Mouse (Mus musculus) lung, postnatal 10 days (tissue): ENCODE data around the gene Casc3.

Source experiments
- DNase-seq: peaks from one replicate; pipeline ENCODE4 v3.0.0; 2021

Casc3 gene

DNA sequence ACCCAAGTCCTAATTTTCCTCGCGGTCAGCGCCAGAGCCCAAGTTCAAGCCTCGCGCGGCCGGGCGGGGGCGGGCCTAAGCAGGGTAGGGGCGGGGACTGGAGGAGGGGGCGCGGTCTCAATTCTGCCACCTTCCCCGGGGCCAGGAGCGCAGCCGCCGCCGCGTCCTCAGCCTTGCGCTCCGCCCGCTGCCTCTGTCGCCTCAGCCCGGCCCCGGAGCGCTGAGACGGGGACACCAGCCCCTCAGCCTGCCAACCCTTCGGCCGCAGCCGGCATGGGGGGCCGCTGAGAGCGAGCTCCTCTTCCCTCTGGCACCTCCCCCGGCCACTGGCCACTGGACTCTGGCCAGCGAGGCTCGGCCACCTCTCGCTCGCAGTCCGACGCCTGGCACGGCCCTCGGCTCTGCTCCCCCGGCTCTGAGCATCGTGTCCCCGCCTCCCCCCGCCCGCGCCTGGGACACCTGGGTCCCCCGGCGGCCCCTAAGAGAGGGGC is 32.0 kb downstream of the Casc3 start, which contains the start of gene Rapgefl1:
TSS of gene Rapgefl1 (plus strand) at position 135 of the 491 bp plus-strand sequence.
- peak; percentile 89 for DNase-seq

DNA sequence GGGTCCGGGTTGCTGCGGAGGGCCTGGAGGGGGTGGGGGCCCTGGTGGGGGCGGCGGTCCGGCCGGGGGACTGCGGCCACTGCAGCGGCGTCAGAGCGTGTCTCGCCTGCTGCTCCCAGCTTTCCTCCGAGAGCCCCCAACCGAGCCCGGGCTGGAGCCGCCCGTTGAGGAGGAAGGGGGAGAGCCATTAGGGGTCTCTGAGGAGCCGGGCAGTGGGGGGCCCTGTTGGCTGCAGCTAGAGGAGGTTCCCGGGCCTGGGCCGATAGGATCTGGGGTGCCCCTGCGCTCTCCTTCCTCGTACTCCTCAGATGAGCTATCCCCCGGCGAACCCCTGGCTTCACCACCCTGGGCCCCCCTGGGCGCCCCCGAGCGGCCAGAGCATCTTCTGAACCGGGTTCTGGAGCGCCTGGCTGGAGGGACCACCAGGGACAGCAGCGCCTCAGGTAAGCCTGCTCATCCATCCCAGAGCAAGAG is 32.6 kb downstream of the Casc3 start:
- no peak for DNase-seq

DNA sequence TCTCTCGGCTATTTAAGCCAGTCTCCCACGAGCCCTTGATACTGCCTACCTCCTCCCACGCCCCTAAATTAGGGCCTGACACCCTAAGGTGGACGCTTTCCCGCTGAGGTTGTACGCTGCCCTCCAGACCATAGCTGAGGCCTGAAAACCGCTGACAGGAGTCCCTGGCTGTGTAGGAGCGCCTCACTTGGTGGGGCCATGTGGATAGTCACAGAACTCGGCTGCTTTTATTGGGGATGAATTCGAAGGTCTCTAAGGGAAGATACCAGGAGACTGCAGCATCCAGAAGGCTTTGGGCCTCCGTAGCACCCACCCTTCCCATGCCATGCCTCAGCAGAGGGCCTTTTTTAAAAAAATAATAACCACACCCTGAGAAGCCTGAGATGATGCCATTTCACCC is 33.2 kb downstream of the Casc3 start:
- DNase-seq, result no peak

DNA sequence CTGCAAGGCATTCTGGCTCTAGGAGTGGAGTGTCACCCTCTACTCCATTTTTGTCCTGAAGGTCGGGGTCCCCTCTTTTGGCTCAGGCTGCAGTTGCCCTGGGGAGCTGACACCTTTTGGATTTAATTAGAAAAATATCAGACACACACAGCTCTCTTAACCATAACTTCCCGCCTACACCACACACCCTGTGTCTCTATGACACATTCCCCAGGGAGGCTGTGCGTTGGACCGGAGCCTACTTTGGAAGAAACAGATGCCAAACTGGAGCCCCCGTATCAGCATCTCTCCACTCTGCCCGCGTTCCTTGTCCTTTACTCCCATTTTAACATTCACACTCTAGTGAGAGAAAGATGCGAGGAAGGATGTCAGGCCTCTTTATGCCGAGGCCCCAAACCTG is 33.8 kb downstream of the Casc3 start:
- no peak for DNase-seq

DNA sequence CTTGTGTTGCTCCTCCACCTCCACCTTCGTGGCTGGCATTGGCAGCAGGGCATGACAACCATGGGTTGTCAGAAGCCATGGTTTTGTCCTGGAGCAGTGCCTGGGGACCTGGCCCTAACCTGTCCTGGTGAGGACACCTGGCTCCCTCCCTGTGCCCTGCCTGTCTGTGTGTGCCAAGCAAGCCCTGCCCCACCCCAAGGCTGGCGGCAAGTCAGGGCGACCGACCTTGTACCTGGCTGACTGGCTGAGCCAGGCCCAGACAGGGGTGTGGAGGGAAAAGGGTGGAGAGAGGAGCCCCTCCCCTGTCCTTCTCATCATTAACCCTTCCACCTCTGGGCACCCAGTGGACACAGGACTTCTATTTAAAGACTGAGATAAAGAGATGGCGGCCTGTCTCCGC is 34.7 kb downstream of the Casc3 start:
- DNase-seq, result no peak

DNA sequence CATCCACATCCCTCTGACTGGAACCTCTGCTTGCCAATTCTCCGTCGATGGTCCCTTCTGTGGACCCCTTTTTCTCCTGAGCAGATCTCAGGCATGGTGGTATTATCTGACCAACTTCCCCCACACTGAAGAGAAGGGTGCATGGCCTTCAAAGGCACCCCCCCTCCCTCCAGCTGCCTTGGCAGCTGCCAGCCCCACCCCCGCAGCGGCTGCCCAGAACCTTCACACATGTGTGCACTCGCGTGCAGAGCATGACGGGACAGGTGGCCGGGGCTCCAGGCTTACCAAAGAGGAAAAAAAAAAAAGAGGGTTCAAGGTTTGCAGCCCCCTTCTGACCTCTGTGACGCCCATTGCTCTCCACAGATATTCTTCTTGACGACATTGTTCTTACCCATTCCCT is 35.2 kb downstream of the Casc3 start:
- DNase-seq, result no peak

DNA sequence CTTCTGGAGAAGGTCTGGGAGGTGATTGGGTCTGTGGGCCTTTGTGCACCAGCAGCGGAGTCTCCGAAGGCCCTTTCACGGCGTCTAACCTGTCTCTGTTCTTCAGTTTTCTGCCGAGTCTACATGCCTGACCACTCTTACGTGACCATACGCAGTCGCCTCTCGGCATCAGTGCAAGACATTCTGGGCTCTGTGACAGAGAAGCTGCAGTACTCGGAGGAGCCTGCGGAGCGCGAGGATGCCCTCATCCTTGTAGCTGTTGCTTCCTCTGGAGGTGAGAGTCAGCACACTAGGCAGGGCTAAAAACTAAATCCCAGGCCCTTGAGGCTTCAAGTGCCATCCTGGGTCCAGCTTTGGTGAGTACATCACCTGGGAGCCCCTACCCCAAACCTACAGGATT is 41.3 kb downstream of the Casc3 start:
- DNase-seq, result no peak

DNA sequence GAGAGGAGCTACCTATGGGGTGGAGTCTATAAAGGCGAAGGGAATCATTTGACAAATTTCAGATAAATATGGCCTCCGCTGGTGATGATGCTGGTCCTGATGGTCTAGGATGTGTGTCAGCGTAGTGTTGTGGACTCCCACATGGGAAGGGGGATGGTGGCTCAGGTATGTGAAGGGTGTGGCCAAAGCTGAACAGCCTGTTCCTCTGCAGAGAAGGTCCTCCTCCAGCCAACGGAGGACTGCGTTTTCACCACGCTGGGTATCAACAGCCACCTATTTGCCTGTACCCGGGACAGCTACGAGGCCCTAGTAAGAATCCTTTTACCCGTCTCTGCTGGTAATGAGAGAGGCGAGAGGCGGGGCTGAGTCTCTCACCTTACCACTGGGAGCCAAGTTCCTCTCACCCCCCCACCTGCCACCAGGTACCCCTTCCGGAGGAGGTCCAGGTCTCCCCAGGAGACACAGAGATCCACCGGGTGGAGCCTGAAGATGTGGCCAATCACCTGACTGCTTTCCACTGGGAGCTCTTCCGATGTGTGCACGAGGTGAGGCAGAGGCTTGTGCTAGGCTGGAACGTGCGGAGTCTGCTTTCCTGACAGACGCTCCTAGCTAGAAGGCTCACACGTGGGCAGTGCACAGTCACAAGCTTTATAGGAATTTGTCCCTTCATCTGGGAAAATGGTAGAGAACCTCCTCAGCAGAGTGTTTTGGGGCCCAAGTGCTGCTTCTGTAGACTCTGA is 42.3 kb downstream of the Casc3 start:
- DNase-seq, result no peak

DNA sequence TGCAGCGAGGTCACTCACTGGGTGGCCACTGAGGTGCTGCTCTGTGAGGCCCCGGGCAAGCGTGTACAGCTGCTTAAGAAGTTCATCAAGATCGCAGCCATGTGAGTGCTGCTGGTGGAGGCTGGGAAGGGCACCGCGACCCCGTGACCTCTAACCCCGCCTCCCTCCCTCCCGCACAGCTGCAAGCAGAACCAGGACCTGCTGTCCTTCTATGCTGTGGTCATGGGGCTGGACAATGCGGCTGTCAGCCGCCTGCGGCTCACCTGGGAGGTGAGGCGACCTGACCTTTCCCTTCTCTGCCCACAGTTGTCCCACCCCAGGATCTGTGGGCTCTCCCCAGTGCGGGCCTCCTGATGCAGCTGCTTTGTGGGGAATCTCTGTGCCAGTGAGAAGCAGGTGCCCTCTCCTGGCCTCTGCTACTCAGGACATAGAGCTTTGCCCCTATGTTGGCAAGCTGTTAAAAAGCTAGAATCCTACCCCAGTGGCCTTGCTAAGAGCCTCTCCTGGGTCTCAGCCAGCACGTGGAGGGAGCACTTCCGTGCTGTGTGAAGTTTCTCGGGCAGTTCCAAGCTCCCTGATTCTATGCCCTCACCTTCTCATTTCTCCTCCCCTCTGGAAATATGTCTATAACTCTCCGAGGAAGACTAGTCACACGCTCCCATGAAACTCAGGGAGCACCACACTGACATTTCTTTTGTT is 44.6 kb downstream of the Casc3 start:
- DNase-seq, result no peak

DNA sequence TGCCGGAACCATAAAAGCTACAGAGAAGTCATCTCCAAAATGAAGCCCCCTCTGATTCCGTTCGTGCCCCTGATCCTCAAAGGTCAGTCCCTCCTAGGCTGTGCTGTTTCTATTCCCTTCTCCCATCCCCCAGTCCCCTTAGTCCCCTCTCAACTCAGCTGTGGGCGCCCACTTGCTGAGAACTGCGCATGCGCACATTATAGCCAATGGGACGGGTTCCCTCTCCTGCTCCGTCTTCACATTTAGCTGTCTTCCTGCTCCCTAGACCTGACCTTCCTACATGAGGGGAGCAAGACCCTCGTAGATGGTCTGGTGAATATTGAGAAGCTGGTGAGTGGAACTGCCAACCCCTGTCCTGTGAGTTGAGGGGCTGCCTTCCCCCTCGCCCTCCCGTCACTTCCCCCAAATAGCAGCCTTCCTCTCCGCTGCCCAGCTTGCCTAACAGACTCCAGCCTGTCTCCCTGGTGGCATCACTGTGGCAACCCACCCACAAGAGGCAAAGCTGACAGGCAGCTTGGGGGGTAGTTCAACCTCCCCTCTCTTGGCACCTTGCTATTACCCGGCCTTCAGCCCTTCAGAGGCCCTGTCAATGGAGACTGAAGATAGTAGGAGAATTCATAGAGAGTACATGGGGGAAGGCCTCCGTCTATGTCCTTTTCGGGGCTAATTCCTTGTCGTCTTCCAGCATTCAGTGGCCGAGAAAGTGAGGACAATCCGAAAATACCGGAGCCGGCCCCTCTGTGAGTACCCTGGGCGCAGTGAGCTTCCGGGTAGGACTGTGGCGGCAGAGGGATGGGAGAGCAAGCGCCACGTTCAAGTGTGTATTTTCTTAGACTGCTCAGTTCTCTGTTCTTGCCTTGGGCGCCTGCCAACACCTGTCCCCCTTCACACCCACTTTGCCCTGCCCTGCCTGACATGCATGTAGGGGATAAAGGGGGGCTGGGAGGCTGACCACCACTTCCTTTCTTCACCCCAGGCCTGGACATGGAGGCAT is 45.7 kb downstream of the Casc3 start:
- DNase-seq, result no peak

DNA sequence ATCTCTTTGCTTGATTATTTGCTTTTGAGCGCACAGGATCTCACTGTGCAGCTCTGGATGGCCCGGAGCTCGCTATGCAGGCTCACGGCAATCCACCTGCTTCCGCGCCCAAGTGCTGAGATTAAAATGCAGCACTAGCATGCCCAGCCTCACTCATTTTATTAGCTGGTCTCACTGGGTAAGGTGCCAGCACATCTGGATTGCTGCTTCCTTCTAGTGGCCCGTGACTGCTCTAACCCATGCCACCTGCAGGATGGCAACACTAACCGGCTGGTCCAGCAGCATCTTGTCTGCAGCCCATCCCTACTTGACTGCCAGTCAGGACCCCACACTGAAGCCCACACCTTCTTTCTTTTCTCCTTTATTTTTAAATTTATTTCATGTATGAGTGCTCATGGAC is 49.4 kb downstream of the Casc3 start:
- DNase-seq, result no peak

DNA sequence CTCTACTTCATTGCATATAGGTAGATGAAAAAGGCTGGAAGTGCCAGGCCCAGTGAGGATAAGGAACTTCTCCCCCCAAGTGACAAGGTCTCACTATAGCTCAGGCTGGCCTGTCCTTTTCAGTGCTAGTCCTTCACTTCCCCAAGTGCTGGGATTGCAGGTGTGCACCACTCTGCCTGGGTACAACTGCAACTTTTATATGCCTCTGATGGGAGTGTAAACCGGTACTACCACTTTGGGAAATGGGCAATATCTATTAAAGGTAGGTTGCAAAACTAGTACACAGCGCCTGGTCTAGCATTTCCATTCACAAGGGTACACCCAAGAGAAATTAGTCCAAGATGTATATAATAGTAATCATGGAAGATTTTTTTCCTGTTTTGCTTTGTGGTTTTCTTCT is 50.0 kb downstream of the Casc3 start:
- DNase-seq, result no peak

DNA sequence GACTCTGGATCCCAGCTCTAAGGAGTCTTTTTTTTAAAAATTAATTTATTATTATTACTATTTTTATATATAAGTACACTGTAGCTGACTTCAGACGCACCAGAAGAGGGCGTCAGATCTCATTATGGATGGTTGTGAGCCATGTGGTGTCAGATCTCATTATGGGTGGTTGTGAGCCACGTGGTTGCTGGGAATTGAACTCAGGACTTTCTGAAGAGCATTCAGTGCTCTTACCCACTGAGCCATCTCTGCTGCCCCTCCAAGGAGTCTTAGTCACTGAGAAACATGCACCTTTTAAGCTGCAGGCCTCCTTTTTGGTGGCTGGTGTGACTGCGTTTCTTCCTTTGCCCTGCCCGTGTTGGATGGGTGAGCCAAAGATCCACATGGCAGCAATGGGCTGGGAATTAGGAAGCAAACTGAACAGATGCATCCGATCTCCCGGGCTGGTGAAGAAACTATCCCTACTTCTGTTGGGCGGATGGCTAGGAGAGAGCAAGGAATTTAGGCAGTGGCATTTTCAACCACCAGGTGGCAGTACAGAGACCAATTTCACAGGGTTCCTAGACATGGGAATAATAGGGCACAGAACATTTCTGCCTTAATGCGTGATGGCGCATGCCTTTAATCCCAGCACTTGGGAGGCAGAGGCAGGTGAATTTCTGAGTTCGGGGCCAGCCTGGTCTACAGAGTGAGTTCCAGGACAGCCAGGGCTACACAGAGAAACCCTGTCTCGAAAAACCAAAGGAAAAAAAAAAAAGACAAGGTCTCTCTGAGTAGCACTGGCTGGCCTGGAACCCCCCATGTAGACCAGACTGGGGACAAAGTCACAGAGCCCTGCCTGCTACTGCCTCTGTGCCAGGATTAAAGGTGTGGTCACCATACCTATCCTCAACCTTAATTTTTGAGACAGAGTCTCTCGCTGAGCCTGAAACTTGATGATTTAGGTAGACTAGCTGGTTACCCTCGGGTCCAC is 54.3 kb downstream of the Casc3 start:
- DNase-seq, result peak; percentile 94

DNA sequence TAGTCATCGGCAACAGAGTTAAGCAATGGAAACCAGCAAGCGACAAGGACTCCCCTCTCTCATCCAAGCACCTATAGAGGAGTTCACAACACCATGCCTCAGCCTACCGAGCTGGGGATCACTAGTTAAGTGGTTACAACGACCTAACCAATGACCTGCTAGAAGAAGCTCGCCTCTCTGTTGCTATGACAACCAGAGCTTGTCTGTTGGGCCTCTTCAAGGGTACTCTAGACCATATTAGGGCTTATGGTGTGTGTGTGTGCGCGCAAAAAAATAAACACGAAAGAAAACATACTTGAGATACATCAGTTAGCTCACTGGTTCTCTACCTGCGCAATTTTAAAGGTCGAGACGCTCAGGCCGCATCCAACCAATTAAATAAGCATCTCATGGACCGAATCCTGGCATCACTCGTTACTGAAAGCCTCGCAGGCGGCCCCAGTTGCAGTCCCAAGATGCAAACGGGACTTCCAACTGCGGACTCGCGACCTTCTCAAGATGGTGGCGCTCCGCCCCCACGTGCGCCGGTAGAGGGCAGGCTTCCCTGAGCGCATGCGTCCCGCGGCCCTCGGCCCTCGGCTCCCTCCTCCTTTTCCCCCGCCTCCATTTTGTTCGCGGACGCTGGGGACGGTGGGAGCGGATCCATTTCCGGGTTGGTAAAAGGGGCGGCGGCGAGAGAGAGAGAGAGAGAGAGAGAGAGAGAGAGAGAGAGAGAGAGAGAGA is 58.5 kb downstream of the Casc3 start, which contains the start of gene Wipf2:
TSS of gene Wipf2 (plus strand) at position 611 of the 723 bp plus-strand sequence.
- peak; percentile 98 for DNase-seq

DNA sequence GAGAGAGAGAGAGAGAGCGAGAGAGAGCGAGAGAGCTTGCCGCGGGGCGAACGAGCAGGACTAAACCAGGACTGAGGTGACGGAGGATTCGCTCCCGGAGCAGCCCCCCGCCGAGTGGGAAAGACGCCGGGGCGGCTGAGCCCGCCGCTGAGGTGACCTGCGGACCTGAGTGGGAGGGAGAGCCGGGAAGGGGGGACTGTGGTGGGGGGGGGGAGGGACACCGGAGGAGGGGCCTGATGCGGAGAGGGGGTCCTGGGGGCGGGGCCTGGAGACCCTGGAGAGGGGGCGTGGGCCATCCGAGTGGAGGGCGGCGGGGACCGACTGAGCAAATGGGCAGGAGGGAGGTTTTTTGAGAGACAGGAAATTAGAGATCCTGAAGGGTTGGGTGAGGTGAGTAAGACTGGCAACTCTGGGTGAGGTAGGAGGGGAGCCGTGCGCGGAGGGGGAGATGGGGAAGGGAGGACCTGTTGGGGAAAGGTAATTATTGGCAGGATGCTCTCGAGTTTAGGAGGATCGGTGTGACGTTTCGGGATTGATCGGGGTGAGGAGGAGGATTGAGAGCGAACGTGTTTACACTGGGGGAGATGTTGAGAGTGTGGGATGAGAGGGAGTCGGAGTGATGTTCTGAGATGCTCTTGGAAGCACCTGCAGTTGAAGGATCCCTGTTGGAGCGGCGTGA is 59.2 kb downstream of the Casc3 start:
- DNase-seq, result peak; percentile 68

DNA sequence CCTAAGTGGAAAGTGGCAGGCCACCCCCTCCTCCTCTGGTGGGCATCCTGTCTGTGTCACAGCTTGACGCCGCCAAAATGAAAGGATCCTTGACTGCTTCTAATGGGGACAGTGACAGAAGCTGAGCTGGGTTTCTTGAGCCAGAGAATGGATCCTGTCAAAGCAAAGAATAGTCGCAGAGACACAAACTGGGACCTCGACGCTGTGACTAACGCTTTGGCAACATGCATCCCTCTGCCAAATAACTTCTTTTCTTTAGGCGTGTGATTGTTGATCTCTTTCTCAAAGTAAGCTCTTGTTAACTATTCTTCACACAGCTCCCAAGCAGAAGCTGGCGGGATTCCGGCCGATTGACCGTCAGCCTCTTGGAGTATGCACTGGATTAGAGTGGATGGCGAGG is 62.6 kb downstream of the Casc3 start:
- DNase-seq, result no peak

DNA sequence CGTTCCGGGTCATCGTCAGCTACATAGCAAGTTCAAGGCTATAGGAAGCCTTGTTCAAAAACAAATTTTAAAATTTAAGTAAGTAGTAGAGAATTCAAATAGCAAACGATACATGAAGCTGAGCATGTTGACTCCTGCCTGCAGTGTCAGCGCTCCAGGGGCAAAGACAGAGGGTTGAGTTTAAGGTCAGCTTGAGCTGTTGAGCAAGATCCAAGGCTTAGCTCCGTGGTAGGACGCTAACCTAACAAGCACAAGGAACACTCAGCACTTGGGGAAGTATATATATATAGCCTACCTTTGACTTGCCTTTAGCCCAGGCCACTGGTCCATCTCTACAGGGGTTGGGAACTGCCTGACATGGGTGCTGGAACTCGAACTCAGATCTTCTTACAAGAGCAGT is 65.2 kb downstream of the Casc3 start:
- DNase-seq, result no peak

DNA sequence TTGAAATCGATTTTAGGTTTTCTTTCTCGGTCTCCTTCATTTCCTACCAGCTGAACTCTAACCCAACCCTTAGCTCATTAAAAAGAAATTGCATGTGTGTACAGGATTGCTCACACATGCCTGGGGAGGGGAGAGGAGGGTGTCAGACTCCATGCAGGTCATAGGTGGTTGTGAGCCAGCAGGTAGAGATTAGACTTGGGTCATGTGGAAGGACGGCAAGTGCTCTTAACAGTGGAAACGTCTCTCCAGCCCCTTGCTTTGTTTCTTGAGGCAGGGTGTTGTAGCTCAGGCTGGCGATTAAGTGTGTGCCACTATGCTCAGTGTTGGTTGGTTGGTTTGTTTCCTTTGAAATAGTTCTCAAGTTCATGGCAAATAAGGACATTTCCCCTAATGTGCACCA is 66.1 kb downstream of the Casc3 start:
- peak; percentile 36 for DNase-seq

DNA sequence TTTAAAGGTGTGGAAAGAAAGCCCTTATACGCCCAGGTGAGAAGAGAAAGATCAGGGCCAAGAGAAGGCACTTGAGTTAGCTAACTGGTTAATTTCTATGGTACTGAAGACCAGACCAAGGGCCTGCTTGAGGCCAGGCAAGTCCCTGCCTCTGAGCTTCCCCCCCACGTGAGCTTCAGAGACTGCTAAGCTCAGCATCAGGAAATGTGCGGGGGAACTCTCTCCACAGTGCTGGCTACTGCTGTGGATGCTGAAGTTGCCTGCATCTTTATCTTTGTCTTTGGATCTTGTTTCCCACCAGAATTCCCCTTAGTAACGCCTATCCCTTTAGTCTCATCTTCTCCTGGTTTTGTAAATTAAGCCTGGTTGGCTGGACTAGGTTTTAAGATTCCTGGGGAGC is 66.7 kb downstream of the Casc3 start:
- DNase-seq, result no peak

DNA sequence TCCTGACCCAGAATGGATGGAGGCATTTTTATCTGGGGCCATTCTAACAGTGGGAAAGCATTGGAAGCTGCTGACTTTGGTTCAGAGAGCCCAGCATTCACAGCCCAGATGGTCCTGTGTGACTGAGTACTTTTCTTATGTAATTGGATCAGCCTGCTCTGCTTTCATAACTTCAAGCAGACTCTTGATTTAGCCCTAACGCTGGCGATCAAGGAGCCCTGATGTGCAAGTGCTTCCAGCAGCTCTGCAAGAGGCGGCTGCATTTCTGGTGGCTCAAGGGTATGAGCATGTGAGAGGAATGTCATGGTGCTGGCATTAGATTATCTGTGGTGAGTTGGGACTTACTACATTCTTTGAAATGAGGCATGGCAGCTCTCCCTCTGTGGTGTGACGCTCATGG is 67.3 kb downstream of the Casc3 start:
- peak; percentile 51 for DNase-seq
